Mouse (Mus musculus): Measurements from ENCODE around the gene Usp49.
"Not testable (repeated sequence)": the region's sequence is repeated elsewhere in the genome, so short reads cannot be mapped to it uniquely, and the experiment has no call there.

Usp49 gene

DNA sequence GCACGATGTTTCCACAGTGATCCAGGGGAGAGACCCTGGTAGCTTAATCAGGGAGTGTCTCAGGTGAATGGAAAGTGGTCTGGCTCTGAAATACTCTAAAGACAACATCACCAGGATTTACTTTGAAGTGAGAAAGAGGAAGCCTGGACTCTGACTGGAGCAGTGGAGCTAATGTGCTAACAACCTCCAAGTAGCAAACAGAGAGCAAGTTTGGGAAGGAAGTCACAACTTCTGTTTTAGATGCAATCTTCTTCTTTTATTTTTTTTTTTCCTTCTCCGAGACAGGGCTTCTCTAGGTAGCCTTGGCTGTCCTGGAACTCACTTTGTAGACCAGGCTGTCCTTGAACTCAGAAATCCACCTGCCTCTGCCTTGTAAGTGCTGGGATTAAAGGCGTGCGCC, 21.3 kb upstream of the Usp49 start:
- no peak for DNase-seq (ENCODE audit: low spot score in 2 of 2)

DNA sequence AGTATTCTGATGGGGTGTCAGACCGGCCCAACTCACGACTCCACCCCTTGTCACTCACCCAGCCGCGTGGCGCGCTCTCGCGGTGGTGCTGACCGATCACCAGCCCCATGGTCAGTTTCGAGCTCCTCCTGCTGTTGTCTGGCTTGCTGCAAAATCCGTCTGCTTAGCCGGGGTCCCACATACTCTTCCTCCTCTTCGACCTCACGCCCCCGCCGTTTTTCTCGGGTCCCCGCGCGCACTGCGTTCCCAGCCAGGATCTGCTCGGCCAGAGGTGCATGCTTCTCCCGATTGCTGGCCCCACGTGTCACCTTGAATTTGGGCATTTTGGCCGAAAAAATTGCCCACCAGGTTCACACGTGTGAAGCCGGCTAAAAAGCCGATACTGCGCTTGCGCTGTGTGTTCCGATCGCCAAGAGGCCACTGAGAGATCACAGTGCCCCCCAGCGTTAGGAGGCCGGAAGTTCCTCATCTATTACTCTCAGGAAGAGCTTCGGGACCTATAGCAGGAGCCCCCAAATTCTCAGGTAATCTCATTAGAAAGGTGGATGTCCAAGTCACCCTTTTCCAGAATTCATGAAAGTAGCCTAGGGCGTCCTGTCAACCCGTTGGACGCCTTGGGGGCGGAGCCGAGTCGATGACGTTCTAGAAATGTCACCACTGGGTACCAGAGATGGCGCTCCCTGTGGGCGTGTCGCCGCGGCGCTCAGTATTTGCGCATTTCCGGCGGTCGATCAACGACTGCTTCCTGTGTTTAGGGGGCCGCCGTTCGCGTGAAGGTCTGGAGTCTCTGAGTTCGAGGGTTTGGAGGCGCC, 19.4 kb upstream of the Usp49 start, which contains the start of the genes Bysl, Med20 and Gm20517:
Bysl (minus strand) TSS at position 644 of the 812 bp plus-strand sequence.
Med20 (plus strand) TSS at position 734 of the 812 bp plus-strand sequence.
Gm20517 (plus strand) TSS at position 741 of the 812 bp plus-strand sequence.
- DNase-seq (ENCODE audit: low spot score in 2 of 2), result peak; percentile 93 to 94

DNA sequence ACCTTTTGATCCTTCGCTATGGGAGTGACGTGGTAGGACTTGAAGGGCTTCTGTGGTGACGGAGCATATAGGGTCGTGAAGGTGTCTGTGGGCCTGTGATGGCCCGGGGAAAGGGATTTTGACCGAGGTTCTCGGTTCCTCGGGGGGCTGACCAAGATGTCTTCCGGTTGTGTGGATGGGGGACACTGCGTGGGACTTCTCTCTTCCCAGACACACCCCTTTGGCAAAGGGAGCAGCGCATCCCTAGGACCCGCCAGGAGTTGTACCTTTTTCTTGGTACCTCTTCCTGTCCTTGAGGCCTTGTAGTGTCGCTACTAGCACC, 18.9 kb upstream of the Usp49 start:
- DNase-seq (ENCODE audit: low spot score in 2 of 2), result no peak

DNA sequence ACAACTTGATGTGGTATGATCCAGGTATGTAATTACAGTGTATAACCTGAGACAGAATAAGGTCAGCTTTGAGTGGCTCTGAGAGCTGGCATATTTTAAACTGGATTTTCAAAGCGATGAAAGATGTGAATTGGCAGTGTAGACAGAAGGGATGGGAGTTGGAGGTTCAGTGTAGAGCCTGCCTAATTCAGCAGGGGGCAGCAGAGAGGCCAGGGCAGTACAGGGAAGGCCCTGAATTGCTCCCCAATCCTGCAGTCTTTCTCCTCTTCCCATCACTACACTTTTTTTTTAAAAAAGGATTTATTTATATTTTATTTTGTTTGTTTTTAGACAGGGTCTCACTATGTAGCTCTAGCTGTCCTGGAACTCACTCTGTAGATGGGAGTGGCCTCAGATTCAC, 16.5 kb upstream of the Usp49 start:
- no peak for DNase-seq (ENCODE audit: low spot score in 2 of 2)

DNA sequence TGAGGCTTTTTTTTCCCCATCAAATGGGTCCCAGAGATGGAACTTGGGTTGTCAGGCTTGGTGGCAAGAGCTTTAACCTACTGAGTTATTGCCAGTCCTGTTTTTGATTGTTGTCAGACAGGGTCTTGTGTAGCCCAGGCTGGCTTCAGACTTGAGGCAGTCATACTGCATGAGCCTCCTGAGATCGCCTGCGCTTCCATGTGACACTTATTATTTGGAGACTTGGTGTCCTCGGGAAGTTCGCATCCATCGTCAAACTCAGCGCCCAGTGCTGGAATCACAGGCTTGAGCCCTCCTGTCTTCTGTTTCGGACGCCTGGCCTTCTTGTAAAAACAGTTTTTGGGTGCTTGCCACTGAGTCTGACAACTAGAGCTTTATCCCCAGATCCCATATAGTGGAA, 14.4 kb upstream of the Usp49 start:
- no peak for DNase-seq (ENCODE audit: low spot score in 2 of 2)

DNA sequence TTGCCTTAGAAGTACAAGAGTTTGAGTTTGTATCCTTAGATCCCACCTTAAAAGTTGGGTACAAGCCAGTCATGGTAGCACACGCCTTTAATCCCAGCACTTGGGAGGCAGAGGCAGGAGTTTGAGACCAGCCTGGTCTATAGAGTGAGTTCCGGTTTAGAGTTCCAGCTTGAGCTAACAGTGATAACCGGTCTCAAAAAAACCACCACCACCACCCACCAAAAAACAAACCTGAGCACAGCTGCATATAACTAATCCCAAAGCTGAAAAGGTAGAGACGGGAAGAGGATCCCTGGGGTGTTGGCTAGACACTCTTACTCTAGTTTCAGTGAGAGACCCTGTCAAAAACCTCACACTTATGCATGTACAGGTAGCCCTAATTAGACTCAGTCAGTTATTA, 13.8 kb upstream of the Usp49 start:
- no peak for DNase-seq (ENCODE audit: low spot score in 2 of 2)

DNA sequence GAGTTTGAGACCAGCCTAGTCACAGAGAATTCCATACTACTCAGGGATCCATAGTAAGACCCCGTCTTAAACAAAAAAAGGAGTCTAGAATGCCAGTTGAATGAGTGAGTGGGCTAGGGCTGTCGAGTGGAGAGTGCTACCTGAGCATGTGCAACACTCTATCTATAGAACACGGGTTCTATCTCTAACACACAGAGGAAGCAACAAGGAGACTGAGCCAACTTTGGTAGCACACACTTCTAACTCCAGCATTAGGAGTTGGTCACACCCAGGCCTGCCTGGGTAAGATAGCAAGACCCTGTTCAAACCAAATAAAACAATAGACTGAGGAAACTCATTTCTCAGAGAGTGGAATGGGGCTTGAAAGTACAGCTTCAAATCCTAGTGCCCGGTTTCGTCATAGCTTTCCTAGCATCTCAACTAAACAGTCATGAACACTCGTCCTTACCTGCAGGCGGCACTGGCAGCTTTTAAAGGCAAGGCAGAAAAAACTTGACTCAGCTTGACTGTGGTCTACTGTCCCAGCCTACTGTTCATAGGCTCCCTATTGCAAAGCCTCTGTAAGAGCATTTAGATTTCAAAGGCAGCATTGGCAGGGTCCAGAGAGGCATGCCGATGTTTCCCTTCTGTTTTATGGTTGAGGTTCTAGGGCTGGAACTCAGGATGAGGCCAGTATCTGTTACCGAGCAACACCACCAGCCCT, 12.7 kb upstream of the Usp49 start:
- no peak for DNase-seq (ENCODE audit: low spot score in 2 of 2)

DNA sequence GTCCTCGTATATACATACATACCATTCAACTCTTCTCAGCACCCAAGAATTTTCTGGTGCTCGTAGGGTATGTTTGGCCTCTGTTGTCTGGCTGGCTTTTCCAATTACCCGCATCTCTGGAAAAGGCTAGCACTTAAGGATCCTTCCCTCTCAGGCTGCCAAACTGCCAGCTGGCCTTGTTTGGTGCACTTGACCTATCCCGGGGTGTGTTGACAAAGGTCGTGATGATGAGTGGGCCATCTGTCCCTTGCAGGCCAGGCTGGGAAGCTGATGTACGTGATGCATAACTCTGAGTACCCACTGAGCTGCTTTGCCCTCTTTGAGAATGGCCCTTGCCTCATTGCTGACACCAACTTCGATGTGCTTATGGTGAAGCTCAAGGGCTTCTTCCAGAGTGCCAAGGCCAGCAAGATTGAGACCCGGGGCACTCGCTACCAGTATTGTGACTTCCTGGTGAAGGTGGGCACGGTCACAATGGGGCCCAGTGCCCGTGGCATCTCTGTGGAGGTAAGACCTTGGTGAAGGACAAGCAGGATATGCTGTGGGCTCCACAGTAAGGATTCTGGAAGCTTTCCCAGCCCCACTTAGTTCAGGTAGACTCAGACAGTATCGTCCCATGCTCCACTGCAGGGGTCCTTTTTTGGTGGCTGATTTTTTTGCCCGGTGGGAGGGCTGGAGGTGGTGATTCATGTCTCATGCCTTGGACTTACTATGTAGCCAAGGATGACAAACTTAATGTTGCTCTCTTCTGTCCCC, 11.8 kb upstream of the Usp49 start:
- DNase-seq (ENCODE audit: low spot score in 2 of 2), result no peak

GRCm38 (mm10) chr17:47622912-47623554, 7.5 kb upstream of the Usp49 start:
- no peak for DNase-seq (ENCODE audit: low spot score in 2 of 2)

DNA sequence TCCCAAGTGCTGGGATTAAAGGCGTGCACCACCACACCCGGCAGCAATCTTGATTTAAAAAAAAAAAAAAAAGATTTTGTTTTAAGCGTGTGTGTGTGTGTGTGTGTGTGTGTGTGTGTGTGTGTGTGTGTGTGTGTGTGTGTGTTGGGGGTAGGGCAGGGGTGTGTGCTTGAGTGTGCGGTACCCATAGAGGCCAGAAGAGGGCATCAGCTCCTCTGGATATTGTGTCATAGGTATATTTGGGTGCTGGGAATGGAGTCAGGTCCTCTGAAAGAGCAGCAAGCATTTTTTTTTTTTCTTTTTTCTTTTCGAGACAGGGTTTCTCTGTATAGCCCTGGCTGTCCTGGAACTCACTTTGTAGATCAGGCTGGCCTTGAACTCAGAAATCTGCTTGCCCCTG, 5.9 kb upstream of the Usp49 start:
- DNase-seq (ENCODE audit: low spot score in 2 of 2), result not testable (repeated sequence)

GRCm38 (mm10) chr17:47625088-47625487, 5.4 kb upstream of the Usp49 start:
- no peak for DNase-seq (ENCODE audit: low spot score in 2 of 2)

- DNase-seq (ENCODE audit: low spot score in 2 of 2), result no peak
Observed at GRCm38 (mm10) chr17:47626031-47626430, 4.5 kb upstream of the Usp49 start.

DNA sequence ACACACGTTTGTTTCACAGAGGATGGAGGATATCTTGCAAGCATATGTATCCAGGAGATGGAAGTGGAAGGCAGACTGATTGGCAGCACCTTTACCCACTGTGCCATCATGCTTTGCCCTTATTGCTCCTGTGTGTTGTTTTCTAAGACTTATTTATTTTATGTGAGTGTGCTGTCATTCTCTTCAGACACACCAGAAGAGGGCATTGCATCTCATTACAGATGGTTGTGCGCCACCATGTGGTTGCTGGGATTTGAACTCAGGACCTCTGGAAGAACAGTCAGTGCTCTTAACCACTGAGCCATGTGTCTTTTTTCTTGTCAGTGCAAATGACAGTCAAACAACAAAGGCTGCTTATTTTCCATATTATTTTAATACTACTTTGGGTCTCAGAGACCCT, 2.7 kb upstream of the Usp49 start:
- no peak for DNase-seq (ENCODE audit: low spot score in 2 of 2)

- DNase-seq (ENCODE audit: low spot score in 2 of 2), result peak; percentile 88 to 89
Observed at GRCm38 (mm10) chr17:47628851-47629676, 1.4 kb upstream of the Usp49 start.

DNA sequence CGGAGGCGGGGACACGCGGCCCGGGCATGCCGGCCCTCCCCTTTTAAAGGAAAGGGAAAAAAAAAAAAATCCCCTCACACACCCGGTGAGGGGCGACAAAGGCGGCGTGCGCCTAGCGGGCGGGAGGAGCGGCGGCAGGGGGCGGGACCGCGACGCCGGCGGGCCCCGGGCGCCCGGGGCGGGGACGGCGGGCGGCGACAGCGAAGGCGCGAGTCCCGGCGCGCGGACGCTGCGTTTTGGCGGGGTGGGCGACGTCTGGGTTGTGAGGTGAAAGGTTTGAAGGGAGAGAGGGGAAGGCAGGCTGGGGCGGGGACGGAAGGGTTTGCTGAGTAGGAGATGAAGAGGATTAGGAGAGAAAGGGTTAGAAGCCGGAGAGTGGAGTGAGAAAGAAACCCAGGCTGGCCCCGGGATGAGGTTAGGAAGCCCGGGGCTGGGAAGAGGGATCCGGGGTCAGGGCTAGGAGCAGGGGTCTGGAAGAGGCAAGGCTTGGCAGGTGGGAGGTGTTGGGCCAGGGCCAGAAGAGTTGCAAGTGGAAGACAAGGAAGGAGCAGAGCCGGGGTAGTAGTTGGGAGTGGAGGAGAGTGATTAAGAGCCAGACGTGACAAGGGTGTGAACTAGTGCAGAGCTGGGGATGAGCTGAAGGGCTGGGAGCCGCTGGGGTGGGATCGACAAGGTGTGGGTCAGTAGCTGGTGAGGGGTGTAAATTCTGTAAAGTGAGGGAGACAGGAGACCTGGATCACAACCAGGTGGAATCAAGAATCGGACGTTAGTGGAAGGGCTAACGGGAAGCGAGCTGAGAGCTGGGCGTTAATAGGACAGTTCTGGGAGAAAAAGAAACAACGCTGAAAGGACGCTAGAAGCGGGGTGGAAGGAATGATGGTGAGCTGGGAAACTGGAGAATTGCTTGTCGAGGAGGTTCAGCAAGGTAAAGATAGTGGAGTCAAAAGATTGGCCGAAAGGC, 493 bp upstream of the Usp49 start:
- peak in 1 of 2 experiments; percentile 47 for DNase-seq (ENCODE audit: low spot score in 2 of 2)

- no peak for DNase-seq (ENCODE audit: low spot score in 2 of 2)
Observed at GRCm38 (mm10) chr17:47632181-47632840, 1.8 kb downstream of the Usp49 start.

GRCm38 (mm10) chr17:47633999-47634770, 3.7 kb downstream of the Usp49 start:
- no peak for DNase-seq (ENCODE audit: low spot score in 2 of 2)

GRCm38 (mm10) chr17:47642992-47643391, 12.5 kb downstream of the Usp49 start:
- no peak for DNase-seq (ENCODE audit: low spot score in 2 of 2)
